Mouse (Mus musculus): Measurements from ENCODE around the gene Cyth3. TPM values are rescaled to one million over a fixed set of nuclear protein-coding genes. Genes with fewer than 3 reads are reported as not detected.

The Cyth3 gene
- polyA plus RNA-seq, 1 experiment = 39.8 TPM

- no peak for DNase-seq
- TF ChIP-seq POLR2A (IDR thresholded peaks at IDR 0.05; ENCODE audit: borderline replicate concordance, insufficient read depth, low read length) (no peak), CTCF (IDR thresholded peaks at IDR 0.05; ENCODE audit: borderline replicate concordance, insufficient read depth, low read depth, low read length) (no peak)
Measured at GRCm38 (mm10) chr5:143584982-143585381, 37.3 kb upstream of the Cyth3 start.

GRCm38 (mm10) chr5:143586386-143586785 lies 35.9 kb upstream of the Cyth3 start:
- WGBS = 84% methylated on average over 8 of the region's 8 CpGs
- no peak overlapping the region for H3K4me3 ChIP-seq (replicated peaks; ENCODE audit: insufficient read depth, low read depth, low read length)
- DNase-seq = no peak
- no peaks in the 10 kb centered on the region for H3K4me1 ChIP-seq (ENCODE audit: control insufficient read depth, insufficient read depth, low read length)
- no peaks in the 10 kb centered on the region for H3K27me3 ChIP-seq (ENCODE audit: control insufficient read depth, insufficient read depth, low read length)
- H3K27ac ChIP-seq (ENCODE audit: insufficient read depth, low read length) = no peak overlapping the region
- no peak for TF ChIP-seq CTCF (IDR thresholded peaks at IDR 0.05; ENCODE audit: borderline replicate concordance, insufficient read depth, low read depth, low read length)
- TF ChIP-seq POLR2A (IDR thresholded peaks at IDR 0.05; ENCODE audit: borderline replicate concordance, insufficient read depth, low read length) = no peak

More at GRCm38 (mm10) chr5:143584982-143585381, 37.3 kb upstream of the Cyth3 start:
- 83% methylated on average over 5 of the region's 5 CpGs for WGBS
- Histone ChIP-seq H3K4me3 (replicated peaks; ENCODE audit: insufficient read depth, low read depth, low read length) (no peak overlapping the region), H3K4me1 (ENCODE audit: control insufficient read depth, insufficient read depth, low read length) (no peaks in the 10 kb centered on the region), H3K27me3 (ENCODE audit: control insufficient read depth, insufficient read depth, low read length) (no peaks in the 10 kb centered on the region), H3K27ac (ENCODE audit: insufficient read depth, low read length) (no peak overlapping the region)

GRCm38 (mm10) chr5:143589108-143589507 lies 33.1 kb upstream of the Cyth3 start:
- Histone ChIP-seq H3K4me1 (ENCODE audit: control insufficient read depth, insufficient read depth, low read length) (no peaks in the 10 kb centered on the region), H3K27me3 (ENCODE audit: control insufficient read depth, insufficient read depth, low read length) (no peaks in the 10 kb centered on the region), H3K27ac (ENCODE audit: insufficient read depth, low read length) (no peak overlapping the region), H3K4me3 (replicated peaks; ENCODE audit: insufficient read depth, low read depth, low read length) (no peak overlapping the region)
- TF ChIP-seq POLR2A (IDR thresholded peaks at IDR 0.05; ENCODE audit: borderline replicate concordance, insufficient read depth, low read length) (no peak), CTCF (IDR thresholded peaks at IDR 0.05; ENCODE audit: borderline replicate concordance, insufficient read depth, low read depth, low read length) (no peak)
- DNase-seq = no peak
- WGBS = 13% methylated on average over 17 of the region's 17 CpGs

- no peak for DNase-seq
- no peak for TF ChIP-seq POLR2A (IDR thresholded peaks at IDR 0.05; ENCODE audit: borderline replicate concordance, insufficient read depth, low read length)
- TF ChIP-seq CTCF (IDR thresholded peaks at IDR 0.05; ENCODE audit: borderline replicate concordance, insufficient read depth, low read depth, low read length) = no peak
- H3K27me3 ChIP-seq (ENCODE audit: control insufficient read depth, insufficient read depth, low read length) = no peaks in the 10 kb centered on the region
- no peaks in the 10 kb centered on the region for H3K4me1 ChIP-seq (ENCODE audit: control insufficient read depth, insufficient read depth, low read length)
- WGBS = 66% methylated on average over 5 of the region's 5 CpGs
- H3K4me3 ChIP-seq (replicated peaks; ENCODE audit: insufficient read depth, low read depth, low read length) = no peak overlapping the region
- no peak overlapping the region for H3K27ac ChIP-seq (ENCODE audit: insufficient read depth, low read length)
Measured at GRCm38 (mm10) chr5:143592926-143593325, 29.3 kb upstream of the Cyth3 start.

GRCm38 (mm10) chr5:143593563-143594146 lies 28.6 kb upstream of the Cyth3 start:
- TF ChIP-seq POLR2A (IDR thresholded peaks at IDR 0.05; ENCODE audit: borderline replicate concordance, insufficient read depth, low read length) = no peak
- no peak for TF ChIP-seq CTCF (IDR thresholded peaks at IDR 0.05; ENCODE audit: borderline replicate concordance, insufficient read depth, low read depth, low read length)
- 90% methylated on average over 11 of the region's 11 CpGs for WGBS
- no peaks in the 10 kb centered on the region for H3K27me3 ChIP-seq (ENCODE audit: control insufficient read depth, insufficient read depth, low read length)

GRCm38 (mm10) chr5:143594291-143595065 lies 27.8 kb upstream of the Cyth3 start:
- Histone ChIP-seq H3K27me3 (ENCODE audit: control insufficient read depth, insufficient read depth, low read length) (no peaks in the 10 kb centered on the region), H3K27ac (ENCODE audit: insufficient read depth, low read length) (no peak overlapping the region), H3K4me1 (ENCODE audit: control insufficient read depth, insufficient read depth, low read length) (no peaks in the 10 kb centered on the region), H3K4me3 (replicated peaks; ENCODE audit: insufficient read depth, low read depth, low read length) (no peak overlapping the region)
- WGBS = 79% methylated on average over 3 of the region's 3 CpGs
- DNase-seq = no peak
- no peak for TF ChIP-seq POLR2A (IDR thresholded peaks at IDR 0.05; ENCODE audit: borderline replicate concordance, insufficient read depth, low read length)

More at GRCm38 (mm10) chr5:143593563-143594146, 28.6 kb upstream of the Cyth3 start:
- no peak overlapping the region for H3K27ac ChIP-seq (ENCODE audit: insufficient read depth, low read length)
- no peaks in the 10 kb centered on the region for H3K4me1 ChIP-seq (ENCODE audit: control insufficient read depth, insufficient read depth, low read length)
- DNase-seq = no peak
- no peak overlapping the region for H3K4me3 ChIP-seq (replicated peaks; ENCODE audit: insufficient read depth, low read depth, low read length)

GRCm38 (mm10) chr5:143602051-143602450 lies 20.2 kb upstream of the Cyth3 start:
- 42% methylated on average over 10 of the region's 10 CpGs for WGBS
- Histone ChIP-seq H3K27me3 (ENCODE audit: control insufficient read depth, insufficient read depth, low read length) (no peaks in the 10 kb centered on the region), H3K4me1 (ENCODE audit: control insufficient read depth, insufficient read depth, low read length) (no peaks in the 10 kb centered on the region), H3K4me3 (replicated peaks; ENCODE audit: insufficient read depth, low read depth, low read length) (no peak overlapping the region), H3K27ac (ENCODE audit: insufficient read depth, low read length) (no peak overlapping the region)
- no peak for TF ChIP-seq POLR2A (IDR thresholded peaks at IDR 0.05; ENCODE audit: borderline replicate concordance, insufficient read depth, low read length)
- TF ChIP-seq CTCF (IDR thresholded peaks at IDR 0.05; ENCODE audit: borderline replicate concordance, insufficient read depth, low read depth, low read length) = no peak
- DNase-seq = no peak

Measured in cerebellum, adult 2 months (tissue).